20 mouse cellular contexts compared by ENCODE assay signal in genomic region chr17:10440961-10441360, GRCm38 (mm10).
A peak's percentile ranks its signal among the peaks of the same experiment; 100 is the strongest.
DNase-seq lines count a peak whose midpoint lies in the region; ATAC-seq and TF ChIP-seq lines count a peak whose summit lies in the region.
"Had no signal": no experiment of that assay in that cellular context is flagged by ENCODE, and none has a peak within 500 bp of the region (broad histone marks: within the 10 kb centered on the region; RNA-seq: fewer than 3 reads in every experiment).

No protein-coding gene starts in this region.

- no peak for TF ChIP-seq EP300 in heart, adult 2 months (IDR thresholded peaks at IDR 0.05; ENCODE audit: insufficient read depth, low read depth, low read length)

- no peaks in the 10 kb centered on the region for H3K79me2 ChIP-seq in heart, adult 2 months (replicated peaks; ENCODE audit: control insufficient read depth, insufficient read depth, low read length)

- H3K9me3 ChIP-seq in E14TG2a.4 (ENCODE audit: low read length), result no peaks in the 10 kb centered on the region
- no peaks in the 10 kb centered on the region for H3K9me3 ChIP-seq in forebrain, embryonic 14.5 days (replicated peaks; ENCODE audit: control insufficient read depth, low read length)
- H3K9me3 ChIP-seq in hindbrain, embryonic 15.5 days, result no peaks in the 10 kb centered on the region
- H3K9me3 ChIP-seq: embryonic facial prominence, embryonic 15.5 days; limb, embryonic 13.5 days had no signal

- intact Hi-C loops in heart, adult 2 months (cut with DNase I), result loop anchor here (2.0 kb wide), 1 partner anchor 50 kb away; no protein-coding TSS in a partner anchor

- no peaks in the 10 kb centered on the region for H3K27me3 ChIP-seq in heart, adult 2 months (ENCODE audit: control insufficient read depth, insufficient read depth, low read length)
- H3K27me3 ChIP-seq in E14TG2a.4 (ENCODE audit: insufficient read depth, low read length), result no peaks in the 10 kb centered on the region
- H3K27me3 ChIP-seq in forebrain, embryonic 14.5 days (replicated peaks; ENCODE audit: control insufficient read depth, insufficient read depth, low read length), result no peaks in the 10 kb centered on the region
- H3K27me3 ChIP-seq in hindbrain, embryonic 15.5 days, result no peaks in the 10 kb centered on the region
- H3K27me3 ChIP-seq in cerebellum, adult 2 months (ENCODE audit: control insufficient read depth, insufficient read depth, low read length), result no peaks in the 10 kb centered on the region
- H3K27me3 ChIP-seq: CH12.LX; embryonic facial prominence, embryonic 15.5 days; limb, embryonic 13.5 days; megakaryocyte, embryonic 14.5 days had no signal

- H3K4me3 ChIP-seq in heart, adult 2 months, result no peak overlapping the region
- peak overlapping the region; percentile 71 for H3K4me3 ChIP-seq in E14TG2a.4 (replicated peaks; ENCODE audit: low read length)
- H3K4me3 ChIP-seq in forebrain, embryonic 14.5 days (ENCODE audit: low read depth, low read length), result no peak overlapping the region
- no peak overlapping the region for H3K4me3 ChIP-seq in hindbrain, embryonic 15.5 days
- no peak overlapping the region for H3K4me3 ChIP-seq in cerebellum, adult 2 months (replicated peaks; ENCODE audit: insufficient read depth, low read depth, low read length)
- H3K4me3 ChIP-seq: embryonic facial prominence, embryonic 15.5 days; gastrocnemius, adult 2 months; limb, embryonic 13.5 days; megakaryocyte, embryonic 14.5 days; myocyte had no signal

- H3K9ac ChIP-seq in heart, adult 2 months (ENCODE audit: low read depth, low read length), result no peak overlapping the region
- no peak overlapping the region for H3K9ac ChIP-seq in forebrain, embryonic 14.5 days (ENCODE audit: low read length)
- H3K9ac ChIP-seq in hindbrain, embryonic 15.5 days, result no peak overlapping the region
- H3K9ac ChIP-seq: embryonic facial prominence, embryonic 15.5 days; limb, embryonic 13.5 days; liver, embryonic 14.5 days had no signal

- no peak for TF ChIP-seq CTCF in heart, adult 2 months (IDR thresholded peaks at IDR 0.05)
- no peak for TF ChIP-seq CTCF in E14TG2a.4 (conservative IDR thresholded peaks at IDR 0.05; ENCODE audit: low read length)
- no peak for TF ChIP-seq CTCF in cerebellum, adult 2 months (IDR thresholded peaks at IDR 0.05; ENCODE audit: borderline replicate concordance, insufficient read depth, low read depth, low read length)

- DNase-seq in heart, adult 11 months, result peak; percentile 74
- DNase-seq in heart, adult 2 months, result no peak
- DNase-seq in forebrain, embryonic 14.5 days (ENCODE audit: low spot score), result no peak
- no peak for DNase-seq in cerebellum, adult 2 months
- no peak for DNase-seq in thymus, postnatal 25 days
- no peak for DNase-seq in thymus, postnatal 0 days (ENCODE audit: low spot score)
- DNase-seq: gastrocnemius, adult 2 months; kidney, adult 9 months; right cerebral cortex, adult 18-20 months; thymus, adult 18-20 months had no signal

- no peak; the same call in 1 of the 2 replicates for ATAC-seq in forebrain, embryonic 14.5 days
- ATAC-seq in hindbrain, embryonic 15.5 days (ENCODE audit: low FRiP score, low read depth), result no peak
- ATAC-seq: activated CD4-positive, CD25-positive, alpha-beta regulatory T cell, adult 4 months; Patski had no signal

- TF ChIP-seq POLR2A in heart, adult 2 months (IDR thresholded peaks at IDR 0.05; ENCODE audit: insufficient read depth, low read depth, low read length), result no peak
- TF ChIP-seq POLR2A in cerebellum, adult 2 months (IDR thresholded peaks at IDR 0.05; ENCODE audit: borderline replicate concordance, insufficient read depth, low read length), result no peak

- H3K36me3 ChIP-seq in heart, adult 2 months (ENCODE audit: control insufficient read depth, insufficient read depth, low read length), result no peaks in the 10 kb centered on the region
- no peaks in the 10 kb centered on the region for H3K36me3 ChIP-seq in E14TG2a.4 (ENCODE audit: insufficient read depth, low read length)
- no peaks in the 10 kb centered on the region for H3K36me3 ChIP-seq in forebrain, embryonic 14.5 days (ENCODE audit: control insufficient read depth, insufficient read depth, low read length)
- no peaks in the 10 kb centered on the region for H3K36me3 ChIP-seq in hindbrain, embryonic 15.5 days
- H3K36me3 ChIP-seq: embryonic facial prominence, embryonic 15.5 days; limb, embryonic 13.5 days had no signal

- H3K4me2 ChIP-seq in forebrain, embryonic 14.5 days (ENCODE audit: low read length), result no peak overlapping the region
- no peak overlapping the region for H3K4me2 ChIP-seq in hindbrain, embryonic 15.5 days
- H3K4me2 ChIP-seq: embryonic facial prominence, embryonic 15.5 days; limb, embryonic 13.5 days had no signal

- H3K27ac ChIP-seq in heart, adult 2 months, result no peak overlapping the region
- peak overlapping the region; percentile 72; the same call in 1 of the 2 replicates for H3K27ac ChIP-seq in forebrain, embryonic 14.5 days (ENCODE audit: low read depth, low read length)
- peak overlapping the region; percentile 78 for H3K27ac ChIP-seq in hindbrain, embryonic 15.5 days (replicated peaks)
- no peak overlapping the region for H3K27ac ChIP-seq in cerebellum, adult 2 months (ENCODE audit: insufficient read depth, low read length)
- H3K27ac ChIP-seq: embryonic facial prominence, embryonic 15.5 days; gastrocnemius, adult 2 months; limb, embryonic 13.5 days; liver, embryonic 14.5 days had no signal

- 75% methylated on average over 3 of the region's 3 CpGs for WGBS in heart, adult 2 months
- WGBS in forebrain, embryonic 14.5 days, result 67% methylated on average over 3 of the region's 3 CpGs
- WGBS in hindbrain, embryonic 15.5 days, result 67% methylated on average over 3 of the region's 3 CpGs
- 72% methylated on average over 3 of the region's 3 CpGs for WGBS in cerebellum, adult 2 months

- H3K4me1 ChIP-seq in heart, adult 2 months (ENCODE audit: control insufficient read depth, insufficient read depth, low read length), result peaks cover 2% of the 10 kb centered on the region
- H3K4me1 ChIP-seq in E14TG2a.4 (replicated peaks; ENCODE audit: low read depth, low read length), result peaks cover 54% of the 10 kb centered on the region
- H3K4me1 ChIP-seq in forebrain, embryonic 14.5 days (ENCODE audit: control insufficient read depth, insufficient read depth, low read length), result peaks cover 21% of the 10 kb centered on the region
- peaks cover 18% of the 10 kb centered on the region for H3K4me1 ChIP-seq in hindbrain, embryonic 15.5 days (replicated peaks)
- H3K4me1 ChIP-seq in cerebellum, adult 2 months (ENCODE audit: control insufficient read depth, insufficient read depth, low read length), result no peaks in the 10 kb centered on the region
- H3K4me1 ChIP-seq: megakaryocyte, embryonic 14.5 days had no signal

Comparison
In these comparisons a context has a peak if more than half of its experiments do, and no peak if none do; other contexts are left out.
1. H3K27ac ChIP-seq: peak in forebrain, embryonic 14.5 days (single experiment) and hindbrain, embryonic 15.5 days (single experiment); none in heart, adult 2 months (single experiment) and cerebellum, adult 2 months (single experiment).